Mouse (Mus musculus) MEL (cell line): ENCODE measurements around the gene Ccl7. TPM values are rescaled to one million over a fixed set of nuclear protein-coding genes. Genes with fewer than 3 reads are reported as not detected.

ENCODE experiments used
- DNase-seq: peaks from one replicate; pipeline ENCODE4 v3.0.0; 2011; ENCODE audit warnings: low read depth, low spot score
- H3K27ac ChIP-seq: 2 replicates; pipeline ENCODE4 v1.5.1; 2012; ENCODE audit warnings: low read depth, mild to moderate bottlenecking, control low read depth, low read length, moderate library complexity; ENCODE audit not compliant: control insufficient read depth
- H3K27me3 ChIP-seq, 2 experiments: fragments of 150-350 bp in 1 of 2; sonication (generic) in 1 of 2; 2 replicates each; pipeline ENCODE4 v1.6.1; 2012; ENCODE audit warnings: low read length in 2 of 2, mild to moderate bottlenecking in 2 of 2, improper control_type of control experiment in 1 of 2, moderate library complexity in 1 of 2; ENCODE audit not compliant: insufficient read depth in 2 of 2, control insufficient read depth in 1 of 2
- H3K36me3 ChIP-seq, 2 experiments: 2 replicates each; pipeline ENCODE4 v1.6.1; 2012 to 2014; ENCODE audit warnings: low read length in 2 of 2, improper control_type of control experiment in 1 of 2, inconsistent platforms in 1 of 2, mild to moderate bottlenecking in 1 of 2; ENCODE audit not compliant: insufficient read depth in 2 of 2, control insufficient read depth in 1 of 2
- H3K4me1 ChIP-seq, 2 experiments: fragments of 150-350 bp in 1 of 2; sonication (generic) in 1 of 2; 2 replicates each; pipeline ENCODE4 v1.6.1; 2012; ENCODE audit warnings: low read length in 2 of 2, improper control_type of control experiment in 1 of 2, mild to moderate bottlenecking in 1 of 2; ENCODE audit not compliant: insufficient read depth in 2 of 2, control insufficient read depth in 1 of 2
- H3K4me3 ChIP-seq, 2 experiments: fragments of 150-350 bp in 1 of 2; sonication (generic) in 1 of 2; 2 replicates each; pipeline ENCODE4 v1.5.1; 2012; ENCODE audit warnings: low read depth in 2 of 2, low read length in 2 of 2, mild to moderate bottlenecking in 2 of 2, moderate library complexity in 2 of 2, control low read depth in 1 of 2, improper control_type of control experiment in 1 of 2; ENCODE audit not compliant: control insufficient read depth in 1 of 2, insufficient read depth in 1 of 2
- H3K79me2 ChIP-seq: 2 replicates; pipeline ENCODE4 v1.6.1; 2012; ENCODE audit warnings: mild to moderate bottlenecking, low read length, moderate library complexity; ENCODE audit not compliant: control insufficient read depth, poor library complexity, insufficient read depth
- H3K9ac ChIP-seq: 2 replicates; pipeline ENCODE4 v1.6.1; 2012; ENCODE audit warnings: low read depth, mild to moderate bottlenecking, control low read depth, low read length, moderate library complexity; ENCODE audit not compliant: control insufficient read depth, poor library complexity, severe bottlenecking
- H3K9me3 ChIP-seq: fragments of 150-350 bp; sonication (generic); replicated peaks from 2 replicates; pipeline ENCODE4 v1.6.1; 2012; ENCODE audit warnings: mild to moderate bottlenecking, low read length, improper control_type of control experiment, moderate library complexity; ENCODE audit not compliant: insufficient read depth
- CHD1 ChIP-seq: IDR thresholded peaks from 2 replicates; pipeline ENCODE4 v1.6.1; 2012; ENCODE audit warnings: low read depth, mild to moderate bottlenecking, inconsistent platforms, low read length, improper control_type of control experiment
- CHD2 ChIP-seq: IDR thresholded peaks from 2 replicates; pipeline ENCODE4 v1.6.1; 2011; ENCODE audit warnings: low read length, improper control_type of control experiment
- CTCF ChIP-seq, 3 experiments: IDR thresholded peaks in 2 of 3; conservative IDR thresholded peaks in 1 of 3; 2 replicates each; pipeline ENCODE4 v1.5.1; 2011 to 2012; ENCODE audit warnings: low read length in 3 of 3, low read depth in 2 of 3, mild to moderate bottlenecking in 2 of 3, improper control_type of control experiment in 1 of 3, inconsistent platforms in 1 of 3, mixed read lengths in 1 of 3, moderate library complexity in 1 of 3; ENCODE audit not compliant: control insufficient read depth in 1 of 3, insufficient read depth in 1 of 3, poor library complexity in 1 of 3, severe bottlenecking in 1 of 3
- E2F4 ChIP-seq: IDR thresholded peaks from 2 replicates; pipeline ENCODE4 v1.6.1; 2011; ENCODE audit warnings: low read depth, low read length, improper control_type of control experiment, borderline replicate concordance
- ELF1 ChIP-seq: IDR thresholded peaks from 2 replicates; pipeline ENCODE4 v1.6.1; 2014; ENCODE audit warnings: low read depth, mild to moderate bottlenecking, inconsistent platforms, low read length, improper control_type of control experiment, moderate library complexity
- GABPA ChIP-seq: IDR thresholded peaks from 2 replicates; pipeline ENCODE4 v1.6.1; 2012; ENCODE audit warnings: low read depth, mild to moderate bottlenecking, inconsistent platforms, low read length, improper control_type of control experiment, moderate library complexity
- GATA1 ChIP-seq: IDR thresholded peaks from 2 replicates; pipeline ENCODE4 v1.6.1; 2011; ENCODE audit warnings: low read depth, low read length, improper control_type of control experiment
- HCFC1 ChIP-seq: IDR thresholded peaks from 2 replicates; pipeline ENCODE4 v1.6.1; 2012; ENCODE audit warnings: low read depth, mild to moderate bottlenecking, inconsistent platforms, low read length, improper control_type of control experiment, moderate library complexity
- JUND ChIP-seq: IDR thresholded peaks from 2 replicates; pipeline ENCODE4 v1.6.1; 2011; ENCODE audit warnings: low read depth, mild to moderate bottlenecking, improper control_type of control experiment, low read length
- KAT2A ChIP-seq: conservative IDR thresholded peaks from 2 replicates; pipeline ENCODE4 v1.6.1; 2012; ENCODE audit warnings: low read depth, low read length, improper control_type of control experiment, inconsistent platforms
- MAX ChIP-seq: IDR thresholded peaks from 2 replicates; pipeline ENCODE4 v1.6.1; 2011; ENCODE audit warnings: low read length, improper control_type of control experiment
- MYB ChIP-seq: IDR thresholded peaks from 2 replicates; pipeline ENCODE4 v1.6.1; 2011; ENCODE audit warnings: mild to moderate bottlenecking, low read depth, low read length, improper control_type of control experiment
- POLR2AphosphoS5 ChIP-seq: IDR thresholded peaks from 2 replicates; pipeline ENCODE4 v1.6.1; 2012; ENCODE audit warnings: low read depth, borderline replicate concordance, mild to moderate bottlenecking, inconsistent platforms, low read length, moderate library complexity, mixed read lengths
- RAD21 ChIP-seq: IDR thresholded peaks from 2 replicates; pipeline ENCODE4 v1.6.1; 2011; ENCODE audit warnings: mild to moderate bottlenecking, low read depth, low read length, improper control_type of control experiment
- USF1 ChIP-seq: IDR thresholded peaks from 2 replicates; pipeline ENCODE4 v1.6.1; 2014; ENCODE audit warnings: low read depth, mild to moderate bottlenecking, inconsistent platforms, low read length, improper control_type of control experiment, moderate library complexity
- USF2 ChIP-seq, 2 experiments: IDR thresholded peaks; 2 replicates each; pipeline ENCODE4 v1.6.1; 2011 to 2012; ENCODE audit warnings: improper control_type of control experiment in 2 of 2, low read length in 2 of 2, borderline replicate concordance in 1 of 2, inconsistent platforms in 1 of 2, low read depth in 1 of 2, mild to moderate bottlenecking in 1 of 2; ENCODE audit not compliant: insufficient read depth in 1 of 2
- ZKSCAN1 ChIP-seq: IDR thresholded peaks from 2 replicates; pipeline ENCODE4 v1.6.1; 2012; ENCODE audit warnings: low read depth, mild to moderate bottlenecking, inconsistent platforms, low read length, improper control_type of control experiment, moderate library complexity
- ZNF384 ChIP-seq: IDR thresholded peaks from 2 replicates; pipeline ENCODE4 v1.6.1; 2012; ENCODE audit warnings: low read depth, mild to moderate bottlenecking, inconsistent platforms, low read length, improper control_type of control experiment
- polyA plus RNA-seq, 2 experiments: library from polyadenylated mRNA; stranded (reverse) in 1 of 2; unstranded in 1 of 2; fragments of >175 nt in 1 of 2; fragments of >200 nt in 1 of 2; gene quantifications; 2 replicates each; pipeline versions ENCODE4 v1.2.1 to v1.2.4; 2012; ENCODE audit warnings: low replicate concordance in 2 of 2, low read depth in 1 of 2; ENCODE audit not compliant: insufficient read length in 2 of 2, insufficient read depth in 1 of 2, missing spikeins in 1 of 2
- total RNA-seq: library from RNA; depleted of rRNA; stranded (reverse); fragments of 300-350 nt; gene quantifications from 2 replicates; pipeline ENCODE4 v1.2.3, GENCODE M21; 2012

The Ccl7 gene
- total and polyA plus RNA-seq, 3 experiments = not detected

- Histone ChIP-seq H3K4me1 (no peaks in the 10 kb centered on the region), H3K27ac (no peak overlapping the region), H3K4me3 (no peak overlapping the region), H3K27me3 (no peaks in the 10 kb centered on the region), H3K9ac (no peak overlapping the region), H3K36me3 (no peaks in the 10 kb centered on the region), H3K9me3 (no peaks in the 10 kb centered on the region), H3K79me2 (no peaks in the 10 kb centered on the region)
- no peak for TF ChIP-seq CHD2
- no peak for TF ChIP-seq E2F4
- no peak for TF ChIP-seq CHD1
- TF ChIP-seq POLR2AphosphoS5 = no peak
- no peak for DNase-seq
Observed at GRCm38 (mm10) chr11:81998646-81999045, 46.9 kb upstream of the Ccl7 start.

- DNase-seq = no peak
- no peak overlapping the region for H3K4me3 ChIP-seq
- TF ChIP-seq GABPA (no peak), USF1 (no peak), CTCF (IDR thresholded peaks at IDR 0.05 in 2 of 3, conservative IDR thresholded peaks at IDR 0.05 in 1 of 3; ENCODE audit: control insufficient read depth in 1 of 3, insufficient read depth in 1 of 3, low read depth in 2 of 3, low read length in 3 of 3, poor library complexity in 1 of 3, severe bottlenecking in 1 of 3) (no peak), ZNF384 (no peak), ELF1 (no peak), HCFC1 (no peak), ZKSCAN1 (no peak), CHD2 (no peak), CHD1 (no peak), MYB (no peak), USF2 (IDR thresholded peaks at IDR 0.05; ENCODE audit: borderline replicate concordance in 1 of 2, insufficient read depth in 1 of 2, low read depth in 1 of 2, low read length in 2 of 2) (no peak)
- H3K27me3 ChIP-seq = no peaks in the 10 kb centered on the region
- no peaks in the 10 kb centered on the region for H3K79me2 ChIP-seq
- H3K9me3 ChIP-seq = no peaks in the 10 kb centered on the region
- no peaks in the 10 kb centered on the region for H3K4me1 ChIP-seq
- no peaks in the 10 kb centered on the region for H3K36me3 ChIP-seq
- H3K9ac ChIP-seq = no peak overlapping the region
- no peak overlapping the region for H3K27ac ChIP-seq
Observed at GRCm38 (mm10) chr11:81999469-81999868, 46.0 kb upstream of the Ccl7 start.

- Histone ChIP-seq H3K4me3 (no peak overlapping the region), H3K4me1 (no peaks in the 10 kb centered on the region), H3K36me3 (no peaks in the 10 kb centered on the region), H3K79me2 (no peaks in the 10 kb centered on the region), H3K9me3 (no peaks in the 10 kb centered on the region), H3K9ac (no peak overlapping the region), H3K27me3 (no peaks in the 10 kb centered on the region), H3K27ac (no peak overlapping the region)
- DNase-seq = no peak
- TF ChIP-seq KAT2A (no peak), MAX (no peak), GATA1 (no peak), JUND (no peak), USF1 (no peak), POLR2AphosphoS5 (no peak), RAD21 (no peak)
Observed at GRCm38 (mm10) chr11:82000581-82000980, 44.9 kb upstream of the Ccl7 start.
